ENCODE assay signal across 8 mouse cellular contexts in the genomic region with DNA sequence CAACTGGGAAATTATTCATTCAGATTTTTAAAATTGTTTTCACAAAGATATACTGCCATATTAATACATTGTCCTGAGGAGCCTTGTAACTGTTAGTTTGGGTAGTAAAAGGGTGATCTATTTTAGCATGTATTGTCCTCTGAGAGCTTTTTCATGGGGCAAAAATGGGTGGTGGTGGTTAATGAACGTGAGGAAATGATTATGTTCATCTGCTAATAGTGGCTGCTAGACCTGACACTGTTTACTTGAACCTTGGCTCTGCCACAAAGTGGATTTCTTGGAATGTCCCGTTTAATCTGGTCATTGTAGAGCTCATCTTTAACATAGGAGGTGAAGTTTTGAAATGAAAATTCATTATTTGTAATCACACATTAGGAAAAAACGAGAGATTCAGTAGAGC. TPM values are rescaled to one million over a fixed set of nuclear protein-coding genes. Genes with fewer than 3 reads are reported as not detected.
DNase-seq lines count a peak whose midpoint lies in the region; ATAC-seq and TF ChIP-seq lines count a peak whose summit lies in the region.

No protein-coding gene starts in this region.

- H3K27me3 ChIP-seq in forebrain, embryonic 10.5 days (ENCODE audit: poor library complexity, severe bottlenecking): peaks cover 6% of the 10 kb centered on the region
- no peaks in the 10 kb centered on the region for H3K27me3 ChIP-seq in limb, embryonic 10.5 days (ENCODE audit: low read depth, poor library complexity, severe bottlenecking)
- no peaks in the 10 kb centered on the region for H3K27me3 ChIP-seq in neural tube, embryonic 13.5 days

- intact Hi-C loops in left cerebral cortex, adult 2 months (cut with DNase I): loop anchor here (5.0 kb wide), 2 partner anchors 86 to 109 kb away; no protein-coding TSS in a partner anchor

- DNase-seq in left cerebral cortex, adult 2 months (ENCODE audit: extremely low spot score in 1 of 2, low spot score in 2 of 2): no peak
- DNase-seq in left cerebral cortex, adult 11 months (ENCODE audit: low spot score): no peak
- DNase-seq in forebrain, embryonic 10.5 days (ENCODE audit: extremely low spot score, low spot score): no peak
- DNase-seq in limb, embryonic 10.5 days (ENCODE audit: low spot score): no peak
- no peak for DNase-seq in T-cell, adult 2 months (ENCODE audit: low spot score)
- no peak for DNase-seq in layer of hippocampus, postnatal 14 days (ENCODE audit: low spot score in 2 of 2)
- DNase-seq in embryo, embryonic 9.5 days (ENCODE audit: extremely low spot score): no peak

- no peak for ATAC-seq in neural tube, embryonic 13.5 days (ENCODE audit: low read depth)

- H3K4me1 ChIP-seq in forebrain, embryonic 10.5 days: peaks cover 36% of the 10 kb centered on the region
- H3K4me1 ChIP-seq in limb, embryonic 10.5 days: peaks cover 28% of the 10 kb centered on the region
- H3K4me1 ChIP-seq in neural tube, embryonic 13.5 days (replicated peaks): peaks cover 38% of the 10 kb centered on the region

- peak overlapping the region; percentile 59; the same call in 1 of the 2 replicates for H3K9ac ChIP-seq in neural tube, embryonic 13.5 days

- no peak for TF ChIP-seq CTCF in left cerebral cortex, adult 2 months (IDR thresholded peaks at IDR 0.05)

- peak overlapping the region; percentile 93 for H3K4me3 ChIP-seq in left cerebral cortex, adult 2 months
- H3K4me3 ChIP-seq in forebrain, embryonic 10.5 days: peak overlapping the region; percentile 84
- peak overlapping the region; percentile 99 for H3K4me3 ChIP-seq in limb, embryonic 10.5 days
- peak overlapping the region; percentile 91 for H3K4me3 ChIP-seq in neural tube, embryonic 13.5 days

- H3K9me3 ChIP-seq in forebrain, embryonic 10.5 days: no peaks in the 10 kb centered on the region
- no peaks in the 10 kb centered on the region for H3K9me3 ChIP-seq in limb, embryonic 10.5 days (replicated peaks)
- H3K9me3 ChIP-seq in neural tube, embryonic 13.5 days: no peaks in the 10 kb centered on the region

- 59% methylated on average over 3 of the region's 3 CpGs for WGBS in forebrain, embryonic 10.5 days
- 41% methylated on average over 3 of the region's 3 CpGs for WGBS in limb, embryonic 10.5 days
- WGBS in neural tube, embryonic 13.5 days: 42% methylated on average over 3 of the region's 3 CpGs

- peak overlapping the region; percentile 79 for H3K4me2 ChIP-seq in neural tube, embryonic 13.5 days

- peaks cover 16% of the 10 kb centered on the region for H3K36me3 ChIP-seq in forebrain, embryonic 10.5 days (replicated peaks)
- H3K36me3 ChIP-seq in limb, embryonic 10.5 days: peaks cover 16% of the 10 kb centered on the region
- H3K36me3 ChIP-seq in neural tube, embryonic 13.5 days: no peaks in the 10 kb centered on the region

- H3K27ac ChIP-seq in left cerebral cortex, adult 2 months: no peak overlapping the region; the same call in 1 of the 2 replicates
- H3K27ac ChIP-seq in forebrain, embryonic 10.5 days: no peak overlapping the region
- no peak overlapping the region for H3K27ac ChIP-seq in limb, embryonic 10.5 days
- H3K27ac ChIP-seq in neural tube, embryonic 13.5 days (replicated peaks): no peak overlapping the region

RNA-seq across cellular contexts. Expression of a gene that starts 2.5 kb away (rescaled TPM):
- total RNA-seq in left cerebral cortex, adult 2 months (2021): 100 to 1,000 TPM; 164 to 174 TPM
- 7.2 and 7.4 TPM in 2 replicates for polyA plus RNA-seq in forebrain, embryonic 10.5 days (2016; fragmentation: Nextera tagmentation; extraction: Ambion mirVana)
- 14.9 and 17.1 TPM in 2 replicates for polyA plus RNA-seq in limb, embryonic 10.5 days (2016; fragmentation: Nextera tagmentation; extraction: Ambion mirVana)
- polyA plus RNA-seq in neural tube, embryonic 13.5 days (2015; fragmentation: Nextera tagmentation; extraction: Ambion mirVana): 11.8 and 12.5 TPM in 2 replicates
- total RNA-seq in layer of hippocampus, postnatal 14 days (2021): 10 to 100 TPM; 73.6 to 81.9 TPM
